17 mouse cellular contexts compared by ENCODE assay signal in genomic region chr5:20576266-20576665, GRCm38 (mm10).
"Had no signal": no experiment of that assay in that cellular context is flagged by ENCODE, and none has a peak within 500 bp of the region (broad histone marks: within the 10 kb centered on the region; RNA-seq: fewer than 3 reads in every experiment).

No protein-coding gene starts in this region.

- DNase-seq: lung, adult 18-20 months; lung, embryonic 14.5 days; lung, postnatal 10 days; lung, postnatal 4 days; retina, postnatal 1 day; right cerebral cortex, adult 18-20 months; right cerebral cortex, postnatal 25 days; right cerebral cortex, postnatal 4 days; spleen, adult 18-20 months; thymus, adult 18-20 months; thymus, postnatal 14 days; thymus, postnatal 36 days had no signal

- H3K9ac ChIP-seq: liver, embryonic 14.5 days; lung, embryonic 14.5 days; neural tube, embryonic 13.5 days; neural tube, embryonic 15.5 days had no signal

- H3K36me3 ChIP-seq: midbrain, embryonic 10.5 days had no signal

- H3K27me3 ChIP-seq: neural tube, embryonic 13.5 days; neural tube, embryonic 15.5 days had no signal

- H3K27ac ChIP-seq: liver, embryonic 14.5 days; midbrain, embryonic 10.5 days; neural tube, embryonic 13.5 days; neural tube, embryonic 15.5 days had no signal

- H3K4me1 ChIP-seq: neural tube, embryonic 15.5 days had no signal

- H3K4me2 ChIP-seq: lung, embryonic 14.5 days; neural tube, embryonic 13.5 days; neural tube, embryonic 15.5 days had no signal

- H3K4me3 ChIP-seq: midbrain, embryonic 10.5 days; myocyte; neural tube, embryonic 13.5 days; neural tube, embryonic 15.5 days had no signal

- H3K9me3 ChIP-seq: midbrain, embryonic 10.5 days; neural tube, embryonic 13.5 days; neural tube, embryonic 15.5 days had no signal
